Mouse (Mus musculus): ENCODE results near the gene Nradd. TPM values are rescaled to one million over a fixed set of nuclear protein-coding genes. Genes with fewer than 3 reads are reported as not detected.

Nradd gene
- total and polyA plus RNA-seq, 3 experiments = 12.0 to 30.2 (median 14.5) TPM

GRCm38 (mm10) chr9:110611471-110611870 lies 12.8 kb downstream of the Nradd start:
- no peak for DNase-seq

DNA sequence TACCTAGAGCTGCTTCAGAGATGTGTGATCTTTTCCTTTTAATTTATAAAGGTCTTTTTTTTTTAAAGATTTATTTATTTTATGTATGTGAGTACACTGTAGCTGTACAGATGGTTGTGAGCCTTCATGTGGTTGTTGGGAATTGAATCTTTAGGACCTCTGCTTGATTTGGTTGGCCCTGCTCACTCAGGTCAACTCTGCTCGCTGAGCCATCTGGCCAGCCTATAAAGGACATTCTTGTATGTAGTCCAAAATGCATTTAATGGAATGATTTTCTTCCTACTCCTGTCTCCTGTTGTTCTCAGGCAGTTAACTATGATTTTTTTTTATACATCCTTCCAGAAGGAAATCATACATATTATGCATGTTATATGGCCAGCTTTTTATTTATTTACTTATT lies 40.7 kb downstream of the Nradd start:
- no peak for DNase-seq

DNA sequence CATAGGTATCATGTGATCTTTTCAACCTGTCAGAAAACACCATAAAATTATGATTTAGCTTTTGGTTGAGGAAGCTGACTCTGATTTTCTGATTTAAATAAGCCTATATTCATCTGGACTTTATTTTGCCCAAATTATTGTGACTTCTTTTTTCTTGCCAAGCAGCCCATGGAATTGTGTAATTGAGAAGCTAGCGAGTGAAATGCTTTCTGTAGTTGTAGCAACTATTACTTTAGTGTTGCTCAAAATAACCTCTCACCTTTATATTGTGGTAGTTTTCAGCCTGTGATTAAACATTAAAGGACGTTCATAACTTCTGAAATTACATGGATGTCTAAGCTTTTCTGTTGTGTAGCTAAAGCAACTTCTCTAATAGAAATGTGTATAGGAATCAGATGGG lies 42.1 kb downstream of the Nradd start:
- no peak for DNase-seq

Small RNA genes lying within 50 kb of the gene (microRNA-seq; reads per million reads assigned to microRNA genes)
- gene Mir8107 = 0 to 0.41 reads per million in 2 experiments

Other genes starting within 250 kb of the Nradd start
- gene Ptpn23, start 216.2 kb downstream of the Nradd start, total RNA-seq (2021) = 10 to 100 TPM; 62.9 to 72.5 TPM
- gene Ptpn23, start 216.2 kb downstream of the Nradd start, polyA plus RNA-seq (2012; rRNA removed) = 64.5 and 88.5 TPM in 2 replicates
- gene Ngp, start 204.7 kb downstream of the Nradd start, total RNA-seq (2021) = 1 to 10 TPM in 1 of 2 experiments, not detected in 1; 2.2 TPM
- gene Ngp, start 204.7 kb downstream of the Nradd start, polyA plus RNA-seq (2012; rRNA removed) = not detected in 2 replicates
- 10 to 100 TPM in 1 of 2 experiments, 1 to 10 TPM in 1; 9.7 to 13.4 TPM for gene Klhl18, start 147.8 kb downstream of the Nradd start, total RNA-seq (2021)
- 8.7 and 9.4 TPM in 2 replicates for gene Klhl18, start 147.8 kb downstream of the Nradd start, polyA plus RNA-seq (2012; rRNA removed)
- gene Kif9, start 147.5 kb downstream of the Nradd start, total RNA-seq (2021) = 1 to 10 TPM in 1 of 2 experiments, under 1 TPM in 1; 0.86 to 1.3 TPM
- 0.27 and 0.47 TPM in 2 replicates for gene Kif9, start 147.5 kb downstream of the Nradd start, polyA plus RNA-seq (2012; rRNA removed)
- gene Setd2, start 91.9 kb downstream of the Nradd start, total RNA-seq (2021) = 10 to 100 TPM; 49.1 to 75.8 TPM
- 23.3 and 25.9 TPM in 2 replicates for gene Setd2, start 91.9 kb downstream of the Nradd start, polyA plus RNA-seq (2012; rRNA removed)
- 1 to 10 TPM; 5.5 to 7.1 TPM for gene Nbeal2, start 29.7 kb upstream of the Nradd start, total RNA-seq (2021)
- gene Nbeal2, start 29.7 kb upstream of the Nradd start, polyA plus RNA-seq (2012; rRNA removed) = 22.5 and 30.8 TPM in 2 replicates
- gene Ccdc12, start 32.1 kb upstream of the Nradd start, total RNA-seq (2021) = 10 to 100 TPM; 51.6 to 71.6 TPM
- 38.4 and 45.5 TPM in 2 replicates for gene Ccdc12, start 32.1 kb upstream of the Nradd start, polyA plus RNA-seq (2012; rRNA removed)
- gene Myl3, start 117.4 kb upstream of the Nradd start, total RNA-seq (2021) = under 1 TPM in 1 of 2 experiments, not detected in 1; 0.66 TPM
- gene Myl3, start 117.4 kb upstream of the Nradd start, polyA plus RNA-seq (2012; rRNA removed) = 0.22 TPM in 1 of 2 replicates, not detected in the other
- 10 to 100 TPM; 14.7 to 16.3 TPM for gene Pth1r, start 122.7 kb upstream of the Nradd start, total RNA-seq (2021)
- gene Pth1r, start 122.7 kb upstream of the Nradd start, polyA plus RNA-seq (2012; rRNA removed) = 37.8 and 51.4 TPM in 2 replicates
- not detected for gene Prss42, start 173.7 kb upstream of the Nradd start, total RNA-seq (2021)
- gene Prss42, start 173.7 kb upstream of the Nradd start, polyA plus RNA-seq (2012; rRNA removed) = not detected in 2 replicates
- not detected for gene Prss44, start 189.5 kb upstream of the Nradd start, total RNA-seq (2021)
- gene Prss44, start 189.5 kb upstream of the Nradd start, polyA plus RNA-seq (2012; rRNA removed) = not detected in 2 replicates
- not detected for gene Prss43, start 202.2 kb upstream of the Nradd start, total RNA-seq (2021)
- not detected in 2 replicates for gene Prss43, start 202.2 kb upstream of the Nradd start, polyA plus RNA-seq (2012; rRNA removed)
- gene Prss45, start 210.1 kb upstream of the Nradd start, total RNA-seq (2021) = not detected
- not detected in 2 replicates for gene Prss45, start 210.1 kb upstream of the Nradd start, polyA plus RNA-seq (2012; rRNA removed)
- not detected for gene Prss46, start 220.1 kb upstream of the Nradd start, total RNA-seq (2021)
- gene Prss46, start 220.1 kb upstream of the Nradd start, polyA plus RNA-seq (2012; rRNA removed) = not detected in 2 replicates
- not detected for gene Prss50, start 233.5 kb upstream of the Nradd start, total RNA-seq (2021)
- gene Prss50, start 233.5 kb upstream of the Nradd start, polyA plus RNA-seq (2012; rRNA removed) = not detected in 2 replicates

All from adrenal gland, adult 2 months (tissue).